Mouse (Mus musculus): Measurements from ENCODE around the gene Dlx6. TPM values are rescaled to one million over a fixed set of nuclear protein-coding genes. Genes with fewer than 3 reads are reported as not detected.

Gene Dlx6
- polyA plus RNA-seq (2012; rRNA removed): not detected in 2 replicates

DNA sequence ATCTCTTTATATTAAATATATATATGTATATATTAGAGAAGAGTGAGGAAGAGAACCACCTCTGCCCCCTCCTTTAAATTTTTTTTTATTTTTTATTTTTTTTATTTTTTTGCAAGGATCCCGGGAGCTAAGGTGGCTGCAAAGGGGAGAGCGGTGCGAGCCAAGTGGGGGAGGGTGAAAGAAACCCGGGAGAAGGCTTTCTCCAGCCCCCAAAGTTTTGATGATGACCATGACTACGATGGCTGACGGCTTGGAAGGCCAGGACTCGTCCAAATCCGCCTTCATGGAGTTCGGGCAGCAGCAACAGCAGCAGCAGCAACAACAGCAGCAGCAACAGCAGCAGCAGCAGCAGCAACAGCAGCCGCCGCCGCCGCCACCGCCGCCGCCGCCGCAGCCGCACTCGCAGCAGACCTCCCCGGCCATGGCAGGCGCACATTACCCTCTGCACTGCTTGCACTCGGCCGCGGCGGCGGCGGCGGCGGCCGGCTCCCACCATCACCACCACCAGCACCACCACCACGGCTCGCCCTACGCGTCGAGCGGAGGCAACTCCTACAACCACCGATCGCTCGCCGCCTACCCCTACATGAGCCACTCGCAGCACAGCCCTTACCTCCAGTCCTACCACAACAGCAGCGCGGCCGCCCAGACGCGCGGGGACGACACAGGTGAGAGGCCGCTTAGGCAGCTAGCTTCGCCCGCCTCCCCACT lies at the start of gene Dlx6:
Gene Dlx6 (plus strand): TSS at position 175 of the 711 bp plus-strand sequence.

DNA sequence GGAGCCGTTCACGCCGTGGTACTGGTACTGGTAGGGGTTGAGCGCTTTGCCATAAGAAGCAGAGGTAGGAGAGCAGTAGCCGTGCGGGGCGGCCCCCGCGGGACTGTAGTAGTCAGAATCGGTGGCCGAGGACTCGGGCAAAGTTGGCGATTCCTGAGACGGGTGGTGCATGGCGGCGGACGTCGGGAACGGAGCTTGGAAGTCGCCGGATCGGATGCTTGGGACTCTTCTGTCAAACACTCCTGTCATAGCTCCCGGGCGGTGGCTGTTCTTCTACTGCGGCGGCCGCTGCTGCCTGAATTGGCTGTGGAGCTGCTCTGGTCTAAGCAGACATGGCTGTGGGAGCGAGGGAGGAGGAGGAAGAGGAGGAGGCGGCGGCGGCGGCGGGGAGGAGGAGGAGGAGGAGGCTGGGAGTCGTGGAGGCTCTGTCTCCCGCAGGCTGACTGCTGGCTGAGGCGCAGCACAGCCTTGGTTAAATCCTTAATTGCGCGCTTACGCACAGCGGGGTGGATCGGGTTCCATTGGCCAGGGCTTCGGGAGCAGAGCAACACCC lies 18.6 kb downstream of the Dlx6 start, which contains the start of gene Dlx5:
Gene Dlx5 (minus strand): TSS at position 448 of the 553 bp plus-strand sequence.

Other genes with a start within 250 kb of the Dlx6 start
- gene Dlx5, start 18.8 kb downstream of the Dlx6 start, polyA plus RNA-seq (2012; rRNA removed): 0.08 and 0.14 TPM in 2 replicates
- gene Sdhaf3, start 92.7 kb downstream of the Dlx6 start, polyA plus RNA-seq (2012; rRNA removed): 0.09 and 0.30 TPM in 2 replicates